In the genomic region with DNA sequence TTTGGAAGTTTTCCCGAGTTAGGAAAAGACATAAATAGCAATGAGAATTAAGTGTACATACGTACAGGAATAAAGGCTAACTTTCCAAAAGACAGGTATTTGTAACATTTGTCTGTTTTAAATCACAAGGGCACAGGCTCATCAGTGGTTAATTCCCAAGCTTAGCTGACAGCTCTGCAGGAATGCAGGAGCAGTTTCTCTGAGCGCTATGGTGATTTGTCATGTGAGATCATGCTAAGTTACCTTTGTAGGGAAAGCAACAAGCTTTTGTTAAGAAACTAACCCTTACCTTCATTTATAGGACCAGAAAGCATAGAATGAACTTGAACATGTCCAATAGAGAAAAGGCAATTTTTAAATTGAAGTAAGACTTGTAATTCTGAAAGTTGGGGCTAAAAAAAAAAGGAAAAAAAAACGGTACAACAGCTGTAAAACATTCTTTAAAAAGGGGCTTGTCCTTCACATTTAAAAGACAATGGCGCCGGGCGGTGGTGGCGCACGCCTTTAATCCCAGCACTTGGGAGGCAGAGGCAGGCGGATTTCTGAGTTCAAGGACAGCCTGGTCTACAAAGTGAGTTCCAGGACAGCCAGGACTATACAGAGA, we compare ENCODE assay signal across 18 mouse cellular contexts. TPM values are rescaled to one million over a fixed set of nuclear protein-coding genes. Genes with fewer than 3 reads are reported as not detected.
DNase-seq lines count a peak whose midpoint lies in the region; TF ChIP-seq lines count a peak whose summit lies in the region.
"Had no signal": no experiment of that assay in that cellular context is flagged by ENCODE, and none has a peak within 500 bp of the region (broad histone marks: within the 10 kb centered on the region; RNA-seq: fewer than 3 reads in every experiment).

No protein-coding gene starts in this region.

- no peak for TF ChIP-seq EP300 in heart, adult 2 months (IDR thresholded peaks at IDR 0.05; ENCODE audit: insufficient read depth, low read depth, low read length)

- no peak overlapping the region for H3K9ac ChIP-seq in heart, adult 2 months (ENCODE audit: low read depth, low read length)
- no peak overlapping the region for H3K9ac ChIP-seq in ES-E14 (ENCODE audit: insufficient read depth, low read depth, low read length, poor library complexity, severe bottlenecking)
- H3K9ac ChIP-seq: embryonic facial prominence, embryonic 12.5 days; forebrain, embryonic 13.5 days; forebrain, embryonic 15.5 days; forebrain, postnatal 0 days had no signal

- no peaks in the 10 kb centered on the region for H3K79me2 ChIP-seq in heart, adult 2 months (replicated peaks; ENCODE audit: control insufficient read depth, insufficient read depth, low read length)

- H3K27me3 ChIP-seq in heart, adult 2 months (ENCODE audit: control insufficient read depth, insufficient read depth, low read length): no peaks in the 10 kb centered on the region
- H3K27me3 ChIP-seq: embryonic facial prominence, embryonic 12.5 days; forebrain, embryonic 13.5 days; forebrain, embryonic 15.5 days had no signal

- TF ChIP-seq POLR2A in heart, adult 2 months (IDR thresholded peaks at IDR 0.05; ENCODE audit: insufficient read depth, low read depth, low read length): no peak

- no peak overlapping the region for H3K27ac ChIP-seq in heart, adult 2 months
- no peak overlapping the region; the same call in 1 of the 2 replicates for H3K27ac ChIP-seq in ES-E14 (ENCODE audit: insufficient read depth, low read depth, low read length, poor library complexity, severe bottlenecking)
- H3K27ac ChIP-seq: embryonic facial prominence, embryonic 10.5 days; embryonic facial prominence, embryonic 12.5 days; forebrain, embryonic 13.5 days; forebrain, embryonic 15.5 days had no signal

- H3K4me1 ChIP-seq in heart, adult 2 months (ENCODE audit: control insufficient read depth, insufficient read depth, low read length): no peaks in the 10 kb centered on the region
- H3K4me1 ChIP-seq in ES-E14 (ENCODE audit: control insufficient read depth in 2 of 2, insufficient read depth in 2 of 2, low read length in 2 of 2, poor library complexity in 1 of 2): peaks cover 3 to 12% of the 10 kb centered on the region in 2 experiments

- WGBS in heart, adult 2 months: 75% methylated on average over 10 of the region's 10 CpGs

- peak; percentile 44 for DNase-seq in heart, adult 11 months
- DNase-seq in heart, adult 2 months: no peak
- peak; percentile 56 for DNase-seq in ES-E14 (ENCODE audit: low read depth, low spot score)
- DNase-seq in ZHBTc4 (ENCODE audit: low read depth, low spot score): peak; percentile 89
- no peak for DNase-seq in urinary bladder, postnatal 14 days (ENCODE audit: low spot score)
- DNase-seq in adrenal gland, postnatal 36 days: no peak
- DNase-seq: cerebellum, adult 11-12 months; cerebellum, adult 2 months; cerebellum, adult 9-10 months; cerebellum, postnatal 10 days; cerebellum, postnatal 25 days; forebrain, postnatal 0 days had no signal

- no peak for TF ChIP-seq CTCF in heart, adult 2 months (IDR thresholded peaks at IDR 0.05)

- H3K4me3 ChIP-seq in heart, adult 2 months: no peak overlapping the region
- H3K4me3 ChIP-seq in ES-E14 (ENCODE audit: insufficient read depth in 1 of 2, low read depth in 1 of 2, low read length in 2 of 2, poor library complexity in 1 of 2, severe bottlenecking in 1 of 2): no peak overlapping the region
- H3K4me3 ChIP-seq: embryonic facial prominence, embryonic 10.5 days; embryonic facial prominence, embryonic 12.5 days; forebrain, embryonic 13.5 days; forebrain, embryonic 15.5 days had no signal

- H3K36me3 ChIP-seq in heart, adult 2 months (ENCODE audit: control insufficient read depth, insufficient read depth, low read length): no peaks in the 10 kb centered on the region
- no peaks in the 10 kb centered on the region for H3K36me3 ChIP-seq in ES-E14 (ENCODE audit: control insufficient read depth, insufficient read depth, low read length, poor library complexity, severe bottlenecking)
- H3K36me3 ChIP-seq: embryonic facial prominence, embryonic 10.5 days; embryonic facial prominence, embryonic 12.5 days; forebrain, embryonic 15.5 days had no signal

- H3K9me3 ChIP-seq in ES-E14 (ENCODE audit: control insufficient read depth, insufficient read depth, low read depth, low read length): no peaks in the 10 kb centered on the region
- H3K9me3 ChIP-seq: forebrain, embryonic 15.5 days had no signal

- intact Hi-C loops in heart, adult 2 months (cut with DNase I): no loop called here

- in situ Hi-C loops in ES-E14 (cut with MboI; ENCODE audit: low sequenced_read_pairs in 2 of 2, unreplicated experiment in 2 of 2): no loop called here

TF ChIP-seq in ES-E14, 5 proteins besides CTCF, POLR2A, EP300 and RAD21:
- TF ChIP-seq ZC3H11A (IDR thresholded peaks at IDR 0.05; ENCODE audit: borderline replicate concordance, low read depth, low read length) (no peak), CHD2 (IDR thresholded peaks at IDR 0.05; ENCODE audit: low read depth, low read length) (0 out of 2 replicates have a peak, but pooled peaks have one; percentile 22), ZNF384 (IDR thresholded peaks at IDR 0.05; ENCODE audit: low read depth, low read length) (peak; percentile 83)

RNA-seq across cellular contexts. Expression of a gene that starts 4.2 kb away (rescaled TPM):
- total RNA-seq in heart, adult 2 months (2021): 10 to 100 TPM; 19.0 to 19.1 TPM
- 8.8 and 12.9 TPM in 2 replicates for polyA plus RNA-seq in heart, adult 2 months (2012; rRNA removed)
- total RNA-seq in ES-E14 (2012; rRNA removed): 10.4 and 12.4 TPM in 2 replicates
- total RNA-seq in adrenal gland, postnatal 36 days (2021): 10 to 100 TPM; 10.7 to 12.1 TPM

RNA-seq across cellular contexts. Expression of a gene that starts 13.6 kb away (rescaled TPM):
- not detected for total RNA-seq in heart, adult 2 months (2021)
- polyA plus RNA-seq in heart, adult 2 months (2012; rRNA removed): 0.06 TPM in 1 of 2 replicates, not detected in the other
- 0.11 and 0.13 TPM in 2 replicates for total RNA-seq in ES-E14 (2012; rRNA removed)
- total RNA-seq in adrenal gland, postnatal 36 days (2021): under 1 TPM; 0.07 to 0.10 TPM
- total RNA-seq: MEL had no signal
- polyA plus RNA-seq: C2C12 had no signal

RNA-seq across cellular contexts. Expression of a gene that starts 39.2 kb away (rescaled TPM):
- 10 to 100 TPM; 10.6 to 10.7 TPM for total RNA-seq in heart, adult 2 months (2021)
- polyA plus RNA-seq in heart, adult 2 months (2012; rRNA removed): 10.2 and 14.2 TPM in 2 replicates
- 100 and 120 TPM in 2 replicates for total RNA-seq in ES-E14 (2012; rRNA removed)
- total RNA-seq in adrenal gland, postnatal 36 days (2021): 10 to 100 TPM; 14.4 to 19.8 TPM

Comparison
In these comparisons a context has a peak if more than half of its experiments do, and no peak if none do; other contexts are left out.
1. DNase-seq: peak in heart, adult 11 months (single experiment), ES-E14 (single experiment) and ZHBTc4 (single experiment); none in heart, adult 2 months (0 of 2), urinary bladder, postnatal 14 days (single experiment) and adrenal gland, postnatal 36 days (0 of 2).